15 mouse cellular contexts compared by ENCODE assay signal in genomic region chr11:61698852-61699251, GRCm38 (mm10). TPM values are rescaled to one million over a fixed set of nuclear protein-coding genes. Genes with fewer than 3 reads are reported as not detected.
"Had no signal": no experiment of that assay in that cellular context is flagged by ENCODE, and none has a peak within 500 bp of the region (broad histone marks: within the 10 kb centered on the region; RNA-seq: fewer than 3 reads in every experiment).

No protein-coding gene starts in this region.

- DNase-seq: kidney, postnatal 10 days; kidney, postnatal 4 days; left cerebral cortex, postnatal 4 days; lung, adult 18-20 months; spleen, adult 18-20 months; thymus, postnatal 4 days had no signal

- H3K27ac ChIP-seq: limb, embryonic 13.5 days; liver, embryonic 14.5 days; midbrain, embryonic 13.5 days; neural tube, embryonic 15.5 days; stomach, embryonic 15.5 days had no signal

- H3K27me3 ChIP-seq: limb, embryonic 13.5 days; midbrain, embryonic 13.5 days; neural tube, embryonic 15.5 days; stomach, embryonic 15.5 days had no signal

- H3K9ac ChIP-seq: limb, embryonic 13.5 days; liver, embryonic 14.5 days; midbrain, embryonic 13.5 days; neural tube, embryonic 15.5 days; stomach, embryonic 15.5 days had no signal

- H3K36me3 ChIP-seq: limb, embryonic 13.5 days; midbrain, embryonic 13.5 days; neural tube, embryonic 15.5 days; stomach, embryonic 15.5 days had no signal

- H3K4me2 ChIP-seq: limb, embryonic 13.5 days; midbrain, embryonic 13.5 days; neural tube, embryonic 15.5 days; stomach, embryonic 15.5 days had no signal

- H3K9me3 ChIP-seq: limb, embryonic 13.5 days; midbrain, embryonic 13.5 days; neural tube, embryonic 15.5 days; stomach, embryonic 15.5 days had no signal

- ATAC-seq: midbrain, embryonic 13.5 days had no signal

- H3K4me3 ChIP-seq: limb, embryonic 13.5 days; midbrain, embryonic 13.5 days; neural tube, embryonic 15.5 days; stomach, embryonic 15.5 days had no signal

- H3K4me1 ChIP-seq: neural tube, embryonic 15.5 days; stomach, embryonic 15.5 days had no signal

RNA-seq across cellular contexts. Expression of gene Slc5a10, which starts 21.8 kb away (rescaled TPM):
- total RNA-seq: left cerebral cortex, postnatal 10 days; liver, adult 2 months; midbrain, postnatal 0 days had no signal
- polyA plus RNA-seq: liver, adult 2 months; liver, embryonic 14.5 days; neural tube, embryonic 11.5 days; neural tube, embryonic 15.5 days; stomach, embryonic 15.5 days had no signal
